Mouse (Mus musculus): Measurements from ENCODE around the gene Cpt2.

Gene Cpt2

DNA sequence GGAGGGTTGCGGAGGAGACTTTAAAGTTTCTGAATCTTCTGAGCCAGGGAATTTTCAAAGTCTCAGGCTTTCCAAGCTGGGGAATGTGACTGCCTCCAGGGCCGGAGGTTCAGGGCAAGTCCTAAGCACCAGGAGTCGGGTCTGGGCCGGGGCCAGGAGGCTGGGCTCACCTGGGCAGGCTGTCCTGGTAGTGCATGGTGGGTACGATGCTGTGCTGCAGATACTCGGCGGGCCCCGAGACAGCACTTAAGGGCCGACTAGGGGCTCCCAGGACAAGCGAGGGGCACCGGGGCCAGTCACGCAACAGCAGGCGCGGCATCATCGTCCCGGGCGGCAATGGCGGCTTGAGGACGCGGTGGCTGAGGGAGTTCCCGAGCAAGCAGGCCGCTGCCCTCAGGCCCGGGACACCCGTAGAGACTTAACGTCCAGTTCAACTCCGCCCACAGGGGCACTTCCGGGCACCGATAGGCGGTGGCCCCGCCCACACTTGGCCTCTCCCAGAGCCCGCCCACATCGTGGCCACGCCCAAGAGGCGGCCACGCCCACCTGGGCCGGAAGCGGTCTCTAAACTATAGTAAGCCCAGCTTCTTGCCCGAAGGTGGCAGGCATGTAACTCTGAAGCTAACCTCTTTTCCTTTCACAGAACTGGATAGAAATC is at the start of gene Cpt2:
Cpt2 (minus strand) TSS at position 466 of the 658 bp plus-strand sequence.
- peak; percentile 97 to 98 for DNase-seq

DNA sequence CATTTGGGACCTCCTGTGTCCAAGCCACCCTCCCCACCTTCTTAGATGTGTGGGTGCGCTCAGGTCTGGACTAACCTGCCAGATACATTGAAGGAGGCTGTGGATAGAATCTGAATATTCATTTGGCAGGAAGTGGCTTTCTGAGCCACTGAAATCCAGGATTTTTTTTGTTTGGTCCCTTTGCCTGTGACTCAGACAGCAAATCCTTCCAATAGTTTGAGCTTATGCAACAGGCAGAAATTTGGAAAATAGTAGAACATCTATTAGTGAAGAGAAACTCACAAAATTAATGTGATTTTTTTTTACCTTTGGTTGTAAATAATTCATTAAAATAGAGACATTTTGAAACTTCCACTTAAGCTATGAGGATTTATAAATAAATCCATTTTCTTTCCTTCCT is 47.8 kb upstream of the Cpt2 start:
- no peak for DNase-seq

DNA sequence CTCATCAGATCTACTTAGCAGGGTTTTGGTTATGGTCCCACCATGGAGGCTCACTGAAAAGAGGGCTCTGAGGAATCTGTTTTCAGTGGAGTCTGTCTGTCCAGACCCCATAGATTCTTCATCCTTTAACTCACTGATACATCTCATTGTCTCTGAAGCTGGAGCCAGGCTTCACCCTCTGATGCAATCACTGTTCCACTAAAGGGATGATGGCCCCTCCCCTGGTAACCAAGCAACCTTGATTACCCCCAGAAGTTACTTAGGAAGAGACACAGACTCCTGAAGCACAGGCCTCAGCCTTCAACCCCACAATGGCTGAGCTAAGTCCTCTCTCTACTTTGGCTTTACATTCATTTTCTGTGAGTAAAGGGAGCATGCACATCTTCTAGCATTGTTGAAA is 46.4 kb upstream of the Cpt2 start:
- DNase-seq: no peak

DNA sequence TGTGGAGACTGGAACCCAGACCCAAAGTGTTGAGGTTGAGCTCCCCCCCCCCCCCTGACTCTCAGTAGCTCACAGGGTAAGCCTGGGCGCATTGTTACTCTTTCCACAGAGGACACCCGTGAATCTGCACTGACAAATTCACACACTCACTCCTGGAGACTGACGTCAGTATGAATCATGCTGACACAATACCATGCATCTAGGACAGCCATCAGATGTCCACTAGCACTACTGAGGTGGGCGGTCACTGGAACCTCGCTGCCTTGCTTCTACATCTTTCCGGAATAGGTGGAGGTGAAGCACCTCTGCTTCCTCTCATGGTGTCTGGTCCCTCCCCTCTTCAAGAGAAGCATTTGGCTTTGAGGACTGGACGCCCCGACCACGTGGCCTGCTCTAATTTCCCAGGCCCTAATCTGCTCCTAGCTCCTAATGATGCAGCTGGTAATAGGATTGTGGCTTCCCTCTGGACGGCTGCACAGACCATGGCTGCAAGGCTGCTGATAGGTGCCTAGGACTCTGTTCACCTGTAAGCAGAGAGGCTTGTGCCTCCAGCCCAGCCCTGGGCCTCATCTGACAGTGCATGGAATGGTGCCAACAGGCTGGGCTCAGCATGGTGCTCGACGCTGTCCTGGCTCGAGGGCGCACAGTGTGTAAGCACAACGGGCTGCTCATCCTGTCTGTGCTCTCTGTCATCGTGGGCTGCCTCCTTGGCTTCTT is 44.7 kb upstream of the Cpt2 start, which contains the start of gene Slc1a7:
Slc1a7 (plus strand) TSS at position 367 of the 717 bp plus-strand sequence.
- no peak for DNase-seq

DNA sequence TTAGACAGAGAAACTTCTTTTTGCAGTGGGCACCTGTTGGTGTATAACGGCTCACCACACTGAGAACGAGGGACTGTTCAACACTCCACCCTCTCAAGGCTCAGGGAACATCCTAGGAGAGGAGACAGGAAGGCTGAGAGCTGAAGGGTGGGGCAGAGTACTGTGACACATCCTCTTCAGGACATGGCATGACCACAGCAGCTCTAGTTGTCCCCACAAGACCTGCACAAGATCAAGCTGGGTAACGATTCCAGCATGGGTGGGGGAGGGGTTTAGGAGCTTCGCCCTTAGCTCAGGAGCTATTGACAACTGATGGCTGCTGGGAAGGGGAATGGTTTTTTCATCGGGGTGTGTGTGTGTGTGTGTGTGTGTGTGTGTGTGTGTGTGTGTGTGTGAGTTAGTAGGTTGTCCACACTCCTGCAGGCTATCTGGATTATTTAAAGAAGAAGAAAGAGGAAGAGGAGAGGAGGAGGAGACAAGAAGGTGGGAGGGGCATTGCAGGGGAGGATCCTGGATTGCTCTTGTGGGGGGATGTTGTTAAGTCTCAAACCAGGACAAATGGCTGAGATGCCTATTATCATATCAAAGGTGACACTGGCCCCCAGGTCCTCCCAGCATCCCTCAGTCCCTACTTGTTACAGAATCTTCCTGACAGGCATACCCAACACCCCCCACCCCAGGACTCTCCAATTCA is 43.2 kb upstream of the Cpt2 start:
- no peak for DNase-seq

DNA sequence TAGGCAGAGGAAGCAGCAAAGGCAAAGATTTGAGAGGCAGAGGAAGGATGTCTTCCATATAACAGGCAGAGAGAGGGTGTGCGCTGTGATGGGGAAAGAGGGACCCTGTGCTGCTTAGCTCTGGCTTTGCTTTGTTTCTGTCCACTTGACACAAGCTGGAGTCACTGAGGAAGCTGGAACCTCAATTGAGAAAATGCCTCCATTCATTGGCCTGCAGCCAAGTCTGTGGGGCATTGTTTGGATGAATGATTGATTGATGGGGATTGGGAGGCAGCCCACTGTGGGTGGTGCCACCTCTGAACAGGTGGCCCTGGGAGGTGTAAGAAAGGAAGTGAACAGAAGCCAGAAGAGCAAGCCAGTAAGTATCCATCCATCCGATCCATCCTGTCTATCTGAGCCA is 39.4 kb upstream of the Cpt2 start:
- no peak for DNase-seq

DNA sequence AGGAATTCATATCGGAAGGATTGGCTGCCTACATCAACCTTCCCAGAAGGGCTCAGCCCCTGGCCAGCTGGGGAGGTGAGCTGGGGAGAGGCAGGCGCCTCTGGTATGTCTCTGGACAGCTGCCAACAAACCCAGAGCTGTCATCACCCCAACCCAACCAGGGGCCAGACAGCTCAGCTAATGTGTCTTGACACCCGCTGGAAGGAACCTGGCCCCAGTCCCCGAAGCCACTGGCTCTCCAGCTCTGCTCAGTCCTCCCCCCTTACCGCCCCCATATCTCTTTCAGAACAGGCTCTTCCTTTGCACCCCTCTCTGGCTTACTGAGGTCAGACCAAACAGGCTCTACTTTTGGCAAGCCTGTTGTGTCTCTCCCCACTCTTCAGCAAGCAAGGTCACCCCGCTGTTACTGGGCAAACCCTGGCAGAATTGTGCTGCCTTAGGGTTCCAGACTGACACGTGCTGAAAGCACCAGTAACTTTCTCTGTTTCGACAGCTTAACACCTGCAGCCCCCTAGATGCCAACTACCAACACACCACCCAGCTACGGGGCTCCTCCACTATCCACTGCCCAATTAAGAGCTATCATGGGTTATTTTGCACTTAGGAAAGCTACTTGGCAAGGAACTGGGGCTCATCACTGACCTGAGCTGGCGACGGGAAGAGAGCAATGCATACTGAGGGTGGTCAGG is 38.8 kb upstream of the Cpt2 start:
- peak; percentile 24 to 51 for DNase-seq

DNA sequence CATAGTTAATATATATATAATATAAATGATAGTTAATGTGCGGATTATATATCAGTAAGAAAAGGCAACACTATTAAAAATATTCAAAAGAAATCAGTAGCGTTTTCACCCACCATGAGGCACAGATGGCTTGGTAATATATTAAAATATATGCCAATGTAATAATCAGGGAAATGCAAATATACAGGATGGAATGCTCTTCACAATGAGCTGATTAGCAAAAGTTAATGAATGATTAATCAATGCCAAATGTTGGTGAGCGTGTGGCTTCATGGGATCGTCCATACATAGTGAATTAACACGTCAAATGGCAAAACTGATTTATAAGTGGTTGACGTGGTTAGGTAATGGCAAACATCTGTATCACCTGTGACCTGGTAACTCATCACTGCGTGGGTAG is 35.1 kb upstream of the Cpt2 start:
- DNase-seq: no peak

DNA sequence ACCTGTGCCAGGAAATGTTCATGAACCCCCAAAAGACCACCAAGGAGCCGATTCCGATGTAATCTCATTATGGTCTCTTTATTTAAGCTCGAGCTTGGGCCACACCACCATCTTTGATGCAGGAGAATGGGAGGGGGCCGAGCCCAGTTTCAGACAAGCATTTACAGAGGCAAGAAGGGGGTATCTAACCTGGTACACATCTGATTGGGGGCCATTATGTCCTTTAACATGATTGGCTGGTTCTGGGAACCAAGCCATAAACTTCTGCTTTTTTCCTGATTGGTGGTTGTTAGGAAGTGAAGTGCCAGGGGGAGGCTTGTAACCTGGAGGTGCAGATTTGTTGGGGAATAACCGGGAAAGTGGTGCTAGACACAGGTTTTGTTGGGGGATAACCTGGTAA is 32.3 kb upstream of the Cpt2 start:
- no peak for DNase-seq

DNA sequence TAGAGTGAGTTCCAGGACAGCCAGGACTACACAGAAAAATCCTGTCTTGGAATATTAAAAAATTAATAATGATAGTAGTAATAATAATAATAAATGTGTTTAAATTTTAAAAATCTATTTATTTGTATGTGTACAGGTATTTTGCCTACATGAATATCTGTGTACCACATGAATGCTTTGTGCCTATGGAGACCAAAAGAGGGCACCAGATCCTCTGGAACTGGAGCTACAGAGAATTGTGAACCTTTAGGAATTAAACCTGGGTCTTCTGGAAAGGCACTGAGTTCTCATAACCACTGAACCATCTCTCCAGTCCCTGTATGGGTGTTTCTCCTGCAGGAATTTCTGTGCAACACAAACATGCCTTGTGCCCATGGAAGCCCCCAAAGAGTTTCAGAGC is 29.4 kb upstream of the Cpt2 start:
- DNase-seq: peak in 1 of 2 experiments; percentile 25

DNA sequence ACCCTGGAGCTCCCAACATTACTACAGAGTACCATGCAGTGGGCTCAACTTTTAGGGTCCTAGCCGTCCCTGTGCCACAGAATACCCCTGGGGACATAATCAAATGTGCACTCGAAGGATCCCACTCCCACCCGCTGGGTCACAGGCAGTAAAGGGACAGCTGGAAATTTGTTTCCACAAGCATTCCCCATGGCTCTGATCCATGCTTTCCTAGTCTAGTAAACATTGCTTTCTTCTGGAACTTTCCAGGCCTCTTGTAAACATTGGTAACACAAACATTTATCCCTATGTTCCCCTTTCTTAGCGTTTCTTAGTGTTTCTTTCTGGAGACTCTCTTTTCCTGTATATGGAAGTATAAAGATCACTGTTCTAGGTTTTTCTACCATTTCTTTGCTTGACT is 26.5 kb upstream of the Cpt2 start:
- DNase-seq: no peak

DNA sequence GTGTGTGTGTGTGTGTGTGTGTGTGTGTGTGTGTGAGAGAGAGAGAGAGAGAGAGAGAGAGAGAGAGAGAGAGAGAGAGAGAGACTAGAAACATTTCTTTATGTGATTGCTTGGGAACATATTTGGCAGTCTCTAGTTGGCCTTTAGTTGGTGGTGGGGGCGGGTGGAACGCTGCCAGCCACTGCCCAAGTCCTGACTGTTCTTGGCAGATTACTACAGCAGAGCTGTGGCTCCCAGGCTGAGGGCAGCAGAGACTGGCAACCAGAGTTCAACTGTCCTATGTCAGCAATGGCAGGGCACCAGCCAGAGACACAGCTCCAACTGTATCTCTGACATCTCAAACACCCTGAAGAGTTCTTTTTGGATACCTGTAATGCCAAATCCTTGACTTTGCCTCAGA is 20.7 kb upstream of the Cpt2 start:
- DNase-seq: no peak

DNA sequence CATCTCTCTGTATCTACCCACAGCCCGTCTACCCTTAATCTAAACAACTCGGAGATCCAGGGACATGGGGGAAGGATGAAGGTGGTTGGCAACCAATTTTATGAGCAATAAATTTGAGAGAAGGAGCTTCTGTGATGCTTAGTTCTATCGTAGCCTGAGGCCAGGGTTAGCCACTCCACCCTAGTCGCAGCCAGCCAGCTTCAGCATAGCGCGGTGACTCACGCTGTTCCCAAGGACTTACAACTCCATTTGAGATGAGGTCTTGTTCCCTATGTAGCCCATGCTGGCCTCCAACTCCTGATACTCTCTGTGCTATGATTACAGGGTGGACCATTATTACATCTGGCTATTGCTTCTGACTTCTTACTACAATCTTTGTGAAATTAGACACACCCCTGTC is 19.3 kb upstream of the Cpt2 start:
- no peak for DNase-seq

DNA sequence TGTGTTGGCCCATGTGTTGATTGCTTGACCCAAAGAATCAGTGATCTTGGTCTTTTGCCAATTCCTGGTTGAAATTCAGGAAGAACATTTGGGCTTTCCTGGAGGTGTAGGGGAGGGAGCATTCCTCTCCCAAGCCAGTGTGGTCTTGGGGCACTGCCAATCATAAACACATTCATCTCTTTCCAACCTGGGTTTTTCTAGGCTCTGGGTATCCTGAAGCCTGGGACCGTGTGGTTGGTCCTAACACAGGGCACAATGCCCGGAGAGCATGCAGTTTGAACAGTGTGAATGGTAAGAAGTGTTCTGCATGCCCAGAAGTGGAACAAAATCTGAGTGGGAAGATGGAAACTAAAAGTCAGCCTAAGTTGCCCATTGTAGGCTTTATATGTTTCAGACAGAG is 14.7 kb upstream of the Cpt2 start:
- no peak for DNase-seq

DNA sequence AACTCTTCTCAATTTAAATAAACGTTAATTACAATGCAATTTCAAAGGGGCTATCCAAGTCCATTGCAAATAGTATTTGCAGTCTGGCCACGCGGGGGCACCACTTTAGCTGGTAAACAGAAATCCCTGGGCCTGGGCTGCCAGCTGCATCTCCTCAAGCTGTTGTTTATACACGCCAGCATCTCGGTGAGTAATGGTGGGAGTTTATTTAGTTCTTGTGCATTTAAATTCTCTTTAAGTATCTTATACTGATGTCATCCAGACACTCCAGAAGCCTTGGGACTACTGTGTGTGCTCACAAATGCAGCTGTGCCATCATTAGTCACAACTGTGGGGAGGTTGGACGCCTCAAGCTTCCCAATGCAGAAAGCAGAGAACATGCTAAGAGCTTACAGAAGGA is 13.9 kb upstream of the Cpt2 start:
- DNase-seq: peak; percentile 91 to 93

DNA sequence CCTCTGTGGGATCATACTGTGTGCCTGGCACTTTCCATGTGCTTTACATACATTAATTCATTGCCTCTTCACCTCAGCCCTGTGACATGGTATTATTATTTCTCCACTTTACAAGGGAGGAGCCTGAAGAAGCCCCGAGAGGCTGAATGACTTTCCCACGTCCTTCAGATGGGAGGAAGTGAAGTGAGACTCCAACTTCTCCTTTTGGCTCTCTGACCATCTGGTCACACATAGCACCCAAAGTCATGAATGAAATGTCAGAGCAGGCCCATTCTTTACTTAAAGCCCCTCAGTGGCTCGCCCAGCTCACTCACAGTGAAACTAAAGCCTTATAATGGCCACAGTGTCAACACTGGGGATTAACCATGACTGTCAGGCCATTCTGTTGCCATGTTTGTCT is 11.8 kb upstream of the Cpt2 start:
- no peak for DNase-seq

DNA sequence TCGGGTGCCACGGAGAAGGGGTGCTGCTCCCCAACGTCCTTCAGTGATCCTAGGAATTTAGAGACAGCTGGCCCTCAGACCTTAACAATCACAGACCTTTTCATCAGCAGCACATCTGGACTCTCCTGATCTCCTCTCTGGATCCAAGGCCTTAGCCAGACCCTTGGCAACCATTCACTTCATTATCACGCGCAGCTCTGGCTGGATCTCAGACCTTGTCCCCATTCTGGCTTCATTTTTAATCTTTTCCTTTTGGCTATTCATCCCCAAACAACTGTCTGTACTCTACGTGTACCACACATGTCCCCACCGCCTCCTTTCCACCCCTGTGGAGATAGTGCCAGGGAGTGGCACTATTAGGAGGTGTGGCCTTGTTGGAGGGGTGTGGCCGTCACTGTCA is 9.8 kb upstream of the Cpt2 start:
- DNase-seq: no peak

DNA sequence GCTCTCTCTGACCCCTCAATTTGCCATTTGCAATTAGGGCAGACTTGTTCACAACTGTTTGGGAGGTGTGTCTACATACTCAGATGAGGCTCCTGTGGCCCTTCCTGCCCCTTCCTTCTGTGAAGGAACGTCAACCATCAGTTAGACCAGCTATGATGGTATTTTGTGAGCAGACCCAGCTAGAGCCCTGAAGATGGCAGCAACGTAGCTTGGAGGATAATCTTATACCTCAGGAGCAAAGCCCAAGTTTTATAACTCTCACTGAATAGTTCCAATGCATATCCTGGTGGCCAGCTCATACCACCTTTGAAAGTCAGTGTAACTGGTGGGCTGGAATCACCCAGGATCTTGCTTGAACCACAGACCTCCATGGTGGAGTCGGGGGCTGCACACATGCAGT is 8.0 kb upstream of the Cpt2 start:
- DNase-seq: no peak

DNA sequence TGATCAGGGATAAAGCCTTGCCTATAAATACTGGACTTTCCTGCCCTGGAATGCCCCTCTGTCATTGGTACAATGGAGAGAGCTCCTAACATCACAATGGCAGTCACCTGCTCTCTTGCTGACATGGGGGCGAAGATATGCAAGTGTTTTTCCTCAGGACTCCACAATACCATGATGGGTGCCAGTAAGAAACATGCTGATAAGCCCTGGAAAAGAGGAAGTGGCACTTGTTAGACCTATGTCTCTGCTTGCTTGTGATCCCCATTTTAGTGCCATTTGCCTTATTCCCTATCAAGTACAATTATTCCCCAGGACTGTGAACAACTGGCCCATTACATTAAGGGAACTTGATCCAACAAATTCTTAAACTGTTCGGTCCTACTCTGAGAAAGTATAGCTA is 5.3 kb upstream of the Cpt2 start:
- DNase-seq: no peak

DNA sequence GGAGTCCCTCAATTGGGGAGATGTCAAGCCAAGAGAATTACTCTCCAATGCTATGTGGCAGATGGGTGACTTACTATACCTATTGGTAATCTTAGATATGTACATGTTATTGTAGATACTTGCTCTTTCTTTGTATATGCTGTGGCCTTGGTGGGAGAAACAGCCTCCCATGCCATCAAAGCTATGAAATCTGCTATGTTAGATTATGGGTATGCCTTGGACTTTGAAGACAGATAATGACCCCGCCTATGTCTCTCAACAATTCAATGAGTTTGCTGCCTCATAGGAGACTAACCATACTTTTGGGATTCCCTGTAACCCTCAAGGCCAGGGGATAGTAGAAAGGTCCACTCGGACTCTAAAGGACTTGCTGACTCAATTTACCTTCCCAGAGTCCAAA is 4.9 kb upstream of the Cpt2 start:
- DNase-seq: no peak

DNA sequence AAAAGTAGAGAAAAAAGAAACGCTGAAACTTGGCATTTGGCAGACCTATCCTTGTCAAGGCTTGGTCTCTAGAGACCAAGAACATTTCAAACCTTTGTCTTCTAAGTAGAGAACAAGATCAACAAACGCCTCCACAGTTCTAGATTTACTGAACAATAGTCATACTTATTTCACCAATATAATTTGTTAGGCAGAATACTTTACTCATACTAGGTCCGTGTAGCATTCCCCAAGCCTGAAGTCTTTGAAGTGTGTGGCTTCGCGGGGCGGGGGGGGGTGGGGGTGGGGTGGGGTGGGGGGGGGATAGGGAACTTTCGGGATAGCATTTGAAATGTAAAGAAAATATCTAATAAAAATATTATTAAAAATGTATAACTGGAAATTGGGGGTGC is 389 bp upstream of the Cpt2 start:
- no peak for DNase-seq

DNA sequence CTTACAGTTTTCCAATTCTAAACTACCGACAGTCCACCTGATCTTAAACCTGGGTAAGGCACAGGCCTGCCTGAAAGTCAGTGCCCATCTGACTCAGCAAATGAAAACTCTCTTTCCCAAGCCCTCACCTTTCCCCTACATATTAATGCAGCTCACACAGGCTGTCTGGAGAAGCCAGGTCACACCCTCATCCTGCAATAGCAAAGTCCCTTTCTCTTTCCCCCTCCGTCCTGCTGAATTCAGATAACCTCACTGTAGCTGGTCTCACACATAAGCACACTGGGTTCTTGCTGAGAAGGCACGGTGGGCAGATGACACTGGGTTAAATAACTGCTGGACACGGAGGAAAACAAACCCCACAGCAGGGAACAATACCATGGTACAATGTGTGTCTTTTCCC is 1.5 kb downstream of the Cpt2 start:
- DNase-seq: peak; percentile 19 to 24

DNA sequence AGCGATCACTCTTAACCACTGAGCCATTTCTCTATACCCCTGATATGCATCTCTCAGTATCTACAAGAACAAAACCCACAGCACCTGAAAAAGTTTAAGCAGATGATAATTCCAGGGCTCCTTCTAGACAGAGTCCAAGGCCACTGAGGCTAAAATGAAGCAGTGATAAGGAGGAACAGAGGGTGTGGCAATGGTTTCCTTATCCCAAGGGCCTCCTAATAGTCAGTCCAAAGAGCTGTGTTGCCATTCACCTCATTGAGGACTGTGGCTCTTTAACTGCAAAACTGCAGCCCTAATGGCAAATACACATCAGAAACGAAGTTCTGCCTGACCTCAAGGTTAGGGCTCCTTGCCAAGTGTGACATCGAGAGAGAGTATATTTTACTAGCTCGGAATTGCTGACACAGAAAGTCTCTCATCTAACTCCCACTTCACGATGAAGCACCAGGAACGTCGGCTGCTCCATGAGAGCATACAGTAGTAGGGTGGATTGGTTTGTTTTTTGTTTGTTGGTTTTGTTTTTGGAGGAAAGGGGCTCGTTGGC is 2.2 kb downstream of the Cpt2 start:
- peak; percentile 77 to 81 for DNase-seq
